Comparison of ENCODE assay signal across 10 mouse cellular contexts in the genomic region with DNA sequence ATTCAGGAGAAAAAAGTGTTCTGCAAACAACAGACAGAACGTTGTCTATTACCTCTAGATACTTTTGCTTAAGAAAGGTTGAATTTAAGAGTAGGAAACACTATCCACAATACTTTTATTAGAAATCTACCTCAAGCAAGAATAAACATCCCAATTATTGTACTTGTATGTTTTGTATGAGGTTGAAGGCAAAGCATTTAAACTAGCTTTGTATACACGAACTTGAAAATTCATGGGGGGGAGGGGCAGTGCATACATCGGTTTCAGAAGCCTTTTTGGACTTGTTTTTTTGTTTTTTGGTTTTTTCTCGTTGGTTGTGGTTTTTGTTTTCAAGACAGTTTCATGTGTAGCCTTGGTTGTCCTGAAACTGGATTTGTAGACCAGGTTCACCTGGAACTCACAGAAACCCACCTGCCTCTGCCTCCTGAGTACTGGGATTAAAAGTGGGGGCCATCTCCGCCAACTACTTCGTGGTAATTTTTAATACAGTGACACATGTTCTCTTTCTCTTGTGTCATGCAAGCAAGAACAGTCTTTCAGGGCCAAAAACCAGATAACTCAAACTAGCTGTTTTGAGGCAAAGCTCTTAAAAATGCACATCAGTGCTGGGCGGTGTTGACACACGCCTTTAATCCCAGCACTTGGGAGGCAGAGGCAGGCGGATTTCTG. TPM values are rescaled to one million over a fixed set of nuclear protein-coding genes. Genes with fewer than 3 reads are reported as not detected.
DNase-seq lines count a peak whose midpoint lies in the region; ATAC-seq lines count a peak whose summit lies in the region.
"Had no signal": no experiment of that assay in that cellular context is flagged by ENCODE, and none has a peak within 500 bp of the region (broad histone marks: within the 10 kb centered on the region; RNA-seq: fewer than 3 reads in every experiment).

No protein-coding gene starts in this region.

- H3K4me2 ChIP-seq in liver, embryonic 11.5 days, result peak overlapping the region; percentile 68
- H3K4me2 ChIP-seq in embryonic facial prominence, embryonic 12.5 days (replicated peaks), result peak overlapping the region; percentile 56
- peak overlapping the region; percentile 81; the same call in 1 of the 2 replicates for H3K4me2 ChIP-seq in intestine, embryonic 16.5 days (ENCODE audit: low read depth, low read length)
- peak overlapping the region; percentile 64 for H3K4me2 ChIP-seq in neural tube, embryonic 13.5 days

- no peaks in the 10 kb centered on the region for H3K36me3 ChIP-seq in liver, embryonic 11.5 days (ENCODE audit: control insufficient read depth, insufficient read depth, low read length)
- H3K36me3 ChIP-seq in embryonic facial prominence, embryonic 12.5 days, result no peaks in the 10 kb centered on the region
- H3K36me3 ChIP-seq in intestine, embryonic 16.5 days (ENCODE audit: control insufficient read depth, insufficient read depth, low read length), result no peaks in the 10 kb centered on the region
- H3K36me3 ChIP-seq in neural tube, embryonic 13.5 days, result no peaks in the 10 kb centered on the region

- no peak overlapping the region; the same call in 1 of the 2 replicates for H3K27ac ChIP-seq in liver, embryonic 11.5 days (ENCODE audit: low read depth, low read length)
- H3K27ac ChIP-seq in embryonic facial prominence, embryonic 12.5 days, result peak overlapping the region; percentile 100; the same call in 1 of the 2 replicates
- H3K27ac ChIP-seq in intestine, embryonic 16.5 days (ENCODE audit: low read length), result no peak overlapping the region
- peak overlapping the region; percentile 100 for H3K27ac ChIP-seq in neural tube, embryonic 13.5 days (replicated peaks)

- no peaks in the 10 kb centered on the region for H3K9me3 ChIP-seq in liver, embryonic 11.5 days (ENCODE audit: control insufficient read depth, low read length)
- no peaks in the 10 kb centered on the region for H3K9me3 ChIP-seq in embryonic facial prominence, embryonic 12.5 days
- H3K9me3 ChIP-seq in intestine, embryonic 16.5 days (ENCODE audit: control insufficient read depth, low read length), result no peaks in the 10 kb centered on the region
- no peaks in the 10 kb centered on the region for H3K9me3 ChIP-seq in neural tube, embryonic 13.5 days

- peaks cover 10% of the 10 kb centered on the region; the same call in 1 of the 2 replicates for H3K4me1 ChIP-seq in liver, embryonic 11.5 days (replicated peaks; ENCODE audit: control insufficient read depth, insufficient read depth, low read length)
- H3K4me1 ChIP-seq in embryonic facial prominence, embryonic 12.5 days, result peaks cover 3% of the 10 kb centered on the region; the same call in 1 of the 2 replicates
- peaks cover 10% of the 10 kb centered on the region for H3K4me1 ChIP-seq in intestine, embryonic 16.5 days (ENCODE audit: control insufficient read depth, insufficient read depth, low read length)
- H3K4me1 ChIP-seq in neural tube, embryonic 13.5 days (replicated peaks), result peaks cover 26% of the 10 kb centered on the region

- no peaks in the 10 kb centered on the region for H3K27me3 ChIP-seq in liver, embryonic 11.5 days (replicated peaks; ENCODE audit: control insufficient read depth, insufficient read depth, low read length)
- no peaks in the 10 kb centered on the region for H3K27me3 ChIP-seq in embryonic facial prominence, embryonic 12.5 days
- no peaks in the 10 kb centered on the region for H3K27me3 ChIP-seq in intestine, embryonic 16.5 days (replicated peaks; ENCODE audit: control insufficient read depth, insufficient read depth, low read length)
- H3K27me3 ChIP-seq in neural tube, embryonic 13.5 days, result no peaks in the 10 kb centered on the region

- no peak overlapping the region for H3K9ac ChIP-seq in liver, embryonic 11.5 days (ENCODE audit: low read depth, low read length)
- no peak overlapping the region for H3K9ac ChIP-seq in embryonic facial prominence, embryonic 12.5 days
- no peak overlapping the region for H3K9ac ChIP-seq in intestine, embryonic 16.5 days (ENCODE audit: low read depth, low read length)
- peak overlapping the region; percentile 100; the same call in 1 of the 2 replicates for H3K9ac ChIP-seq in neural tube, embryonic 13.5 days

- H3K4me3 ChIP-seq in liver, embryonic 11.5 days (ENCODE audit: low read depth, low read length), result peak overlapping the region; percentile 99
- no peak overlapping the region for H3K4me3 ChIP-seq in embryonic facial prominence, embryonic 12.5 days
- no peak overlapping the region for H3K4me3 ChIP-seq in intestine, embryonic 16.5 days (ENCODE audit: low read length)
- H3K4me3 ChIP-seq in neural tube, embryonic 13.5 days, result peak overlapping the region; percentile 100

- WGBS in liver, embryonic 11.5 days, result 74% methylated on average over 9 of the region's 9 CpGs
- WGBS in embryonic facial prominence, embryonic 12.5 days, result 77% methylated on average over 9 of the region's 9 CpGs
- WGBS in intestine, embryonic 16.5 days, result 77% methylated on average over 9 of the region's 9 CpGs
- 76% methylated on average over 9 of the region's 9 CpGs for WGBS in neural tube, embryonic 13.5 days

- no peak for ATAC-seq in liver, embryonic 11.5 days (replicated peaks; ENCODE audit: low FRiP score)
- ATAC-seq in embryonic facial prominence, embryonic 12.5 days (ENCODE audit: insufficient number of reproducible peaks, insufficient read depth, low FRiP score, low TSS enrichment), result no peak
- ATAC-seq in intestine, embryonic 16.5 days, result no peak
- no peak for ATAC-seq in neural tube, embryonic 13.5 days (ENCODE audit: low read depth)

- DNase-seq in liver, embryonic 11.5 days (ENCODE audit: low spot score), result no peak
- no peak for DNase-seq in liver
- DNase-seq in right cerebral cortex, postnatal 10 days (ENCODE audit: low spot score in 2 of 2), result no peak
- no peak for DNase-seq in layer of hippocampus, adult 9-10 months (ENCODE audit: low spot score)
- DNase-seq in layer of hippocampus, postnatal 10 days (ENCODE audit: low spot score in 2 of 2), result no peak
- DNase-seq: kidney, postnatal 14 days had no signal

RNA-seq across cellular contexts. Expression of a gene that starts 1.3 kb away (rescaled TPM):
- 49.6 and 50.6 TPM in 2 replicates for polyA plus RNA-seq in liver, embryonic 11.5 days (2014; fragmentation: Nextera tagmentation; extraction: Ambion mirVana)
- 74.6 and 77.8 TPM in 2 replicates for polyA plus RNA-seq in embryonic facial prominence, embryonic 12.5 days (2016; fragmentation: Nextera tagmentation; extraction: Ambion mirVana)
- polyA plus RNA-seq in intestine, embryonic 16.5 days (2015; fragmentation: Nextera tagmentation; extraction: Ambion mirVana), result 33.3 and 35.0 TPM in 2 replicates
- 39.7 and 45.1 TPM in 2 replicates for polyA plus RNA-seq in neural tube, embryonic 13.5 days (2015; fragmentation: Nextera tagmentation; extraction: Ambion mirVana)
- 10 to 100 TPM; 48.3 to 56.6 TPM for total RNA-seq in layer of hippocampus, postnatal 10 days (2021)

RNA-seq across cellular contexts. Expression of a gene that starts 4.9 kb away (rescaled TPM):
- not detected in 2 replicates for polyA plus RNA-seq in liver, embryonic 11.5 days (2014; fragmentation: Nextera tagmentation; extraction: Ambion mirVana)
- not detected in 2 replicates for polyA plus RNA-seq in embryonic facial prominence, embryonic 12.5 days (2016; fragmentation: Nextera tagmentation; extraction: Ambion mirVana)
- not detected in 2 replicates for polyA plus RNA-seq in intestine, embryonic 16.5 days (2015; fragmentation: Nextera tagmentation; extraction: Ambion mirVana)
- not detected in 2 replicates for polyA plus RNA-seq in neural tube, embryonic 13.5 days (2015; fragmentation: Nextera tagmentation; extraction: Ambion mirVana)
- total RNA-seq in layer of hippocampus, postnatal 10 days (2021), result not detected
- total RNA-seq: adrenal gland, postnatal 25 days had no signal

Comparison
In these comparisons a context has a peak if more than half of its experiments do, and no peak if none do; other contexts are left out.
1. H3K27ac ChIP-seq: peak in embryonic facial prominence, embryonic 12.5 days (single experiment) and neural tube, embryonic 13.5 days (single experiment); none in liver, embryonic 11.5 days (single experiment) and intestine, embryonic 16.5 days (single experiment).
2. H3K4me3 ChIP-seq: peak in liver, embryonic 11.5 days (single experiment) and neural tube, embryonic 13.5 days (single experiment); none in embryonic facial prominence, embryonic 12.5 days (single experiment) and intestine, embryonic 16.5 days (single experiment).
3. Peak in every context shown above with its lines, with median percentiles within 50 percentile points of each other: H3K4me2 ChIP-seq.